Mouse (Mus musculus) left cerebral cortex, postnatal 10 days (tissue): ENCODE results near the gene Paxip1. TPM values are rescaled to one million over a fixed set of nuclear protein-coding genes. Genes with fewer than 3 reads are reported as not detected.
A peak's percentile ranks its signal among the peaks of the same experiment; 100 is the strongest.

ENCODE experiments used
- DNase-seq, 2 experiments: peaks; one replicate each; pipeline ENCODE4 v3.0.0; 2021 to 2022; ENCODE audit warnings: low spot score in 2 of 2, mixed read lengths in 1 of 2; ENCODE audit errors: extremely low spot score in 1 of 2
- intact Hi-C: fragments of 180-260 bp; cut with DNase I; formaldehyde crosslinking; loops from one replicate; pipeline ENCODE4 v1.15.1; 2025
- total RNA-seq, 2 experiments: library from RNA; stranded (reverse); gene quantifications; 2 replicates each; pipeline ENCODE4 v1.2.3; 2021

Gene Paxip1
- total RNA-seq, 2 experiments from 2014 or later: 38.1 to 44.9 TPM

- intact Hi-C loops: no loop called here
- DNase-seq: peak; percentile 31 to 69
Observed at GRCm38 (mm10) chr5:27737168-27737567, 54.3 kb downstream of the Paxip1 start.

DNA sequence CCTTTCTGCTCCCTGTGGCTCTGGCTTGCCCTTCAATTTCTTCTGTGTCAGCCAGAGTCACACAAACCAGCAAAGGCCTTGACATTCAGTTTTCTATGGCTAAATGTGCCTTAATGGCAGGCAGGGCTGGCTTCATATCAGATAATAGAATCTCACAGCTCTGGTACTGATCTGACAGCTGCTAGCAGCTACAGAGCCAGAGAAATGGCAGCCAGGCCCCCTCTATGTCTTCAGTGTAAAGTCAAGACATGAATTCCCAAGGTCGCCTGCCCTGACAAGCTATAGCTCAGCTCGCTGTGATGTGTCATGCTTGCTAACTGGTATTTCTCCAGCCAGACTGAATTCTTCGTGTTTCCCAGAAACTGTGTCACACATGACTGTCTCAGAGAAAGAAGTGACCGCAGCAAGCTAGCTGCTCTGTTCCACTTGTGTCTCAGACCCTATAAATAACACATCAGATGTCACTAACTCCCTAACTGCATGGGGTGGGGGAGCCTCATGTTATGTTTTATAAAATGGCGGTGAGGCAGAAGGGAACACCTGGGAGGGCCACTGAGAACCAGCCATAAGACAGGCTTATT is 59.1 kb downstream of the Paxip1 start:
- intact Hi-C loops: no loop called here
- DNase-seq: peak in 1 of 2 experiments; percentile 42

DNA sequence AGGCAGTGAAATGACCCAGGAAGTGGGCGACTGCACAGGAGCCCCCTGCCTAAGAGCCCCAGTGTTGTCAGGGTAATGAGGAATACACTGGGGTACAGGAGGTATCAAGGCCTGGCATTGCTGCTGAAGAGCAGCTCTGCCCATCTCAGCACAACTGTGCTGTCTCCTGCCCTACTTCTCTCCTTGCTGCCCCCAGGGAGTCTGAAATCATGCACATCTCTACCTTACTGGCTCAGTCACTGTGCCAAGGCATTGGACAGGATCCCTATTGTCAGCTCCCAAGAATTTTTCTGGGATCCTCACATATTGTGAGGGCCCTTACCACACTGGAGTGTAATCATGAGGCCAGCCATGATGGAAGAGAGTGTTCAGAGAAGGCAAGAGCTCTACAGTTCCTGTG is 60.1 kb downstream of the Paxip1 start:
- no peak for DNase-seq

GRCm38 (mm10) chr5:27730666-27731065 is 60.8 kb downstream of the Paxip1 start:
- peak in 1 of 2 experiments; percentile 28 for DNase-seq
- intact Hi-C loops: no loop called here

More for the DNA sequence above, 60.1 kb downstream of the Paxip1 start:
- intact Hi-C loops: no loop called here

- intact Hi-C loops: no loop called here
- no peak for DNase-seq
Observed at GRCm38 (mm10) chr5:27724460-27724859, 67.0 kb downstream of the Paxip1 start.

DNA sequence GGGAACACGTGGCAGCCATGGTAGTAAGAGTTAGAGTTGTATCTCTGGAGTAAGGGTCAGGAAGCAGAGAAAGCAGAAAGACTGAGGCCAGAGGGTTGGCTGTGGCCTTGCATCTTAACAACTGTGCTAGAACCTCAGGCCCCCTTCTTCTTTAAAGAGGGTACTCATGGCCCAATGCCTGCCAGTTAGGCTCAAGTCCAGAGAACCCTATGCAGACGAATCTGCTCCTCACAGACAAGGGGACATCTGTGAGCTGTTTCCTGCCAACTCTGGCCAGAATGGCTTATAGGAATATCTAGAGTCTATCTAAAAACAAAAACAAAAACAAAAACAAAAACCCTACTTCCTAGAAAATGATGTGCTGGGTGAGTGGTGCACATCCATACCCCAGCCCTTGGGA is 72.2 kb downstream of the Paxip1 start:
- intact Hi-C loops: no loop called here
- DNase-seq: no peak

DNA sequence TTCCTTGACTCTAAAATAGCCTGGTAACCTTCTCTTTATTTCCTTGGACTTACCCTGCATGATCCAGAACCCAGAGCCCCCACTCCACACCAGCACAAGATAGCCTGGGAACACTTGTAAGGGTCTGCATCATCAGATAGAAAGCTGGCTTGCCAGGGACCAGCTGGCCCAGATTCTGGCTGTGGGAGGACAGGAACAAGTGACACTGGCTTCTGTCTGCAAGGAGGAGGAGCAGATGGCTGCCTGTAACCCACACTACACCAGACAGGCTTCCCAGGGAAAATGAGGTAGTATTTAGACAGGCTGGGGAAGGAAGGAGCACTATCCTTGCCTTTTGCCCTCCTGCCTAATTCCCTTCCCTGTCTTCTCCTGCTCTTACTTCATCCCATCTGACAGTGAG is 74.2 kb downstream of the Paxip1 start:
- DNase-seq: peak in 1 of 2 experiments; percentile 40
- intact Hi-C loops: no loop called here

GRCm38 (mm10) chr5:27716026-27716425 is 75.5 kb downstream of the Paxip1 start:
- no peak for DNase-seq
- intact Hi-C loops: no loop called here

DNA sequence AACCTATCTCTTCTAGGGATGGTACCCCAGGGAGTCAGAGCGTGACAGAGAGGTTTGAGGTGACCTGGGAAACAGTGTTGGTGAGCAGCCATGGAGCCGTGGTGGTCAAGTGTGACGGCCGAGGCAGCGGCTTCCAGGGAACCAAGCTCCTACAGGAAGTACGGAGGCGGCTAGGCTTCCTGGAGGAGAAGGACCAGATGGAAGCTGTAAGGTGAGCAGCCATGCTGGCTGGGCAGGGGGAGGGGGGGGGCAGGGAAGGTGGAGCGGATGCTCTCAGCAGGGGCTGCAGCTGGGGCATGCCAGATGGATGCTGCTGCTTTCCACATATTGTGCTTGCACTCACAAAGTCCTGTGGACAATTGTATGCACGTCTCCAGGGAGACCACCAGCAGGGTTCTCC is 77.1 kb downstream of the Paxip1 start:
- DNase-seq: no peak
- intact Hi-C loops: no loop called here

- intact Hi-C loops: no loop called here
- no peak for DNase-seq
Observed at GRCm38 (mm10) chr5:27711461-27712192, 79.9 kb downstream of the Paxip1 start.

DNA sequence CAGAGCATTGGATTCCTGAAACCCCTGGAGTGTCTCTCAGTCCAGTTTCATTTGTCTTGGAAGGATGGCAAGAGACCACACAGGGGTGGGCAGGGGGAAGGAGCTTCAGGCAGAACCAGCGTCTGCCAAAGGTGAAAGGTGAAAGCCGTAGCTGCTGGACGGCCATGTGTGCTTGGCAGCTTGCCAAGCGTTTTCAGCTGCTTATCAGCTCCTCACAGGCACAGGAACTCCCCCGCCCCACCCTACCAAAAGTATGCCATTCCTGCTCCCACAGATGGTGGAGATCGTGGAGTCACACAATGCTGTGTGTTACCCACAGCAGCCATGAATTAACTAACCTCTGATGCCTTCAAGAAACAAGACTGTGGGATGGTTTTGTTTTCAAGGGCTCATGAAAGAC is 83.3 kb downstream of the Paxip1 start:
- DNase-seq: no peak
- intact Hi-C loops: no loop called here

- intact Hi-C loops: no loop called here
- DNase-seq: no peak
Observed at GRCm38 (mm10) chr5:27707283-27707682, 84.2 kb downstream of the Paxip1 start.

DNA sequence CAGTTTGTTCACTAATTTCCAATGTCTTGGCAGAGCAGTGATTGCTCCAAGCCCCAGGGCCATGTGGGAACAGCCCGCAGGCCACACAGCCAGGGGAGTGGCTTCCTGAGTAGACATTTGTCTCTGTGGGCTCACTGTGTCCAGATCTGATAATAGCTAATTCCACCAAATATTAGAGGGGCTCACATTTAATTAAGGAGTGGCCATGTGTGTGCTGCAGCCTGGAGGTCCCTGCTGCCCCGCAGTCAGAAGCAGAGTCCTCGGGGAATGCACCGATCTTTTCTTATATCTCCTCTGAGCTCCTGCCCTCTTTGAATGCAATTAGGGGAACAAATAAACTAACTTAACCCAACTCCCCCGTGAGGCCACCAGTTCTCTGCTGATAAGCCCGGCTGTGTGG is 84.9 kb downstream of the Paxip1 start:
- intact Hi-C loops: no loop called here
- no peak for DNase-seq

GRCm38 (mm10) chr5:27705020-27705419 is 86.5 kb downstream of the Paxip1 start:
- intact Hi-C loops: no loop called here
- no peak for DNase-seq

DNA sequence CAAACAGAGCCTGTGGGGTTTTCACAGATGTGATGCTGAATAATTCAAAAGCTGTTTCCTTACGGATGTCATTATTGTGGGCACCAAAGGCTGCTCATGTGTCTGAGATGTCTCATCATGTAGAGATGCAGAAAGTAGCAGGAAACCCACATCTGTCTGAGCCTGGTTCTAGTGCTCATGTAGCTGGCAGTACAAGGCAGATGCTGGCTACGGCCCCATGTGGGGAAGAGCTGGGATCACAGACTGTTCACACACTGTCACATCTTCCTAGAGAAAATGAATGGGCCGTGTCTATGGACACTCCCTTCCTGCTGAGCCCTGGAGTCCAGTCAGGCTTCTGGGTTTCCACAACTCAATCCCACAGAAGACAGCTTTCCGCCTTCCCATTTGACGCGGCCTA is 89.0 kb downstream of the Paxip1 start:
- intact Hi-C loops: no loop called here
- DNase-seq: no peak

Other genes with a start within 250 kb of the Paxip1 start
- 10 to 100 TPM; 12.8 to 12.9 TPM for gene Htr5a, start 50.5 kb upstream of the Paxip1 start, total RNA-seq